Mouse (Mus musculus) heart, adult 2 months (tissue): ENCODE measurements around the gene Ubald1. TPM values are rescaled to one million over a fixed set of nuclear protein-coding genes. Genes with fewer than 3 reads are reported as not detected.

ENCODE experiments used
- DNase-seq, 2 experiments: peaks; one replicate each; pipeline ENCODE4 v3.0.0; 2021
- H3K27ac ChIP-seq: fragments of 200-600 bp; 2 replicates; pipeline ENCODE4 v1.8.1; 2022
- H3K27me3 ChIP-seq: fragments of 200-500 bp; 2 replicates; pipeline ENCODE4 v1.6.1; 2012; ENCODE audit warnings: mild to moderate bottlenecking, low read length, inconsistent platforms, mixed read lengths; ENCODE audit not compliant: control insufficient read depth, insufficient read depth
- H3K36me3 ChIP-seq: fragments of 200-500 bp; 2 replicates; pipeline ENCODE4 v1.6.1; 2012; ENCODE audit warnings: low read length, inconsistent platforms; ENCODE audit not compliant: control insufficient read depth, insufficient read depth
- H3K4me1 ChIP-seq: fragments of 200-500 bp; 2 replicates; pipeline ENCODE4 v1.6.1; 2011; ENCODE audit warnings: low read length; ENCODE audit not compliant: control insufficient read depth, insufficient read depth
- H3K4me3 ChIP-seq: fragments of 200-600 bp; 2 replicates; pipeline ENCODE4 v1.8.1; 2022
- H3K79me2 ChIP-seq: fragments of 200-500 bp; replicated peaks from 2 replicates; pipeline ENCODE4 v1.6.1; 2012; ENCODE audit warnings: mild to moderate bottlenecking, inconsistent platforms, low read length, moderate library complexity, mixed read lengths; ENCODE audit not compliant: control insufficient read depth, insufficient read depth
- H3K9ac ChIP-seq: fragments of 200-500 bp; 2 replicates; pipeline ENCODE4 v1.6.1; 2012; ENCODE audit warnings: low read depth, mild to moderate bottlenecking, control low read depth, inconsistent platforms, low read length, mixed read lengths
- CTCF ChIP-seq: fragments of 200-600 bp; IDR thresholded peaks from 2 replicates; pipeline ENCODE4 v1.8.1; 2022; ENCODE audit warnings: antibody characterized with exemption, mild to moderate bottlenecking, moderate library complexity
- EP300 ChIP-seq: fragments of 200-500 bp; IDR thresholded peaks from 2 replicates; pipeline ENCODE4 v1.6.1; 2011; ENCODE audit warnings: low read depth, low read length, control low read depth; ENCODE audit not compliant: insufficient read depth
- POLR2A ChIP-seq: fragments of 200-500 bp; IDR thresholded peaks from 2 replicates; pipeline ENCODE4 v1.6.1; 2011; ENCODE audit warnings: mild to moderate bottlenecking, low read depth, low read length, control low read depth; ENCODE audit not compliant: insufficient read depth
- WGBS: fragments of 180-500 bp; shearing (Covaris S2); methylation state at CpG from one replicate; pipeline ENCODE4 v1.1.7; 2018; 5-methylcytosine and 5-hydroxymethylcytosine counted together
- intact Hi-C: fragments of 180-260 bp; cut with DNase I; formaldehyde crosslinking; loops from one replicate; pipeline ENCODE4 v1.15.1; 2025
- polyA plus RNA-seq: library from polyadenylated mRNA; depleted of rRNA; stranded (reverse); fragments of >200 nt; gene quantifications from 2 replicates; pipeline ENCODE4 v1.2.3, GENCODE M21; 2012
- total RNA-seq, 2 experiments: library from RNA; stranded (reverse); gene quantifications; 2 replicates each; pipeline ENCODE4 v1.2.3; 2021

The Ubald1 gene
- total and polyA plus RNA-seq, 3 experiments = 17.2 to 24.5 (median 18.3) TPM

- TF ChIP-seq POLR2A (no peak), EP300 (no peak), CTCF (no peak)
- H3K9ac ChIP-seq = no peak overlapping the region
- intact Hi-C loops = no loop called here
- H3K27me3 ChIP-seq = no peaks in the 10 kb centered on the region
- no peak overlapping the region for H3K4me3 ChIP-seq
- H3K4me1 ChIP-seq = no peaks in the 10 kb centered on the region
- H3K27ac ChIP-seq = no peak overlapping the region
- WGBS = 69% methylated on average over 3 of the region's 3 CpGs
- no peaks in the 10 kb centered on the region for H3K79me2 ChIP-seq
- DNase-seq = no peak
- no peaks in the 10 kb centered on the region for H3K36me3 ChIP-seq
Measured at GRCm38 (mm10) chr16:4847041-4847440, 33.1 kb downstream of the Ubald1 start.

- Histone ChIP-seq H3K27ac (no peak overlapping the region), H3K4me3 (no peak overlapping the region), H3K27me3 (no peaks in the 10 kb centered on the region), H3K9ac (no peak overlapping the region), H3K79me2 (no peaks in the 10 kb centered on the region), H3K36me3 (no peaks in the 10 kb centered on the region), H3K4me1 (no peaks in the 10 kb centered on the region)
- 67% methylated on average over 8 of the region's 8 CpGs for WGBS
- TF ChIP-seq POLR2A = no peak
- TF ChIP-seq CTCF = no peak
- TF ChIP-seq EP300 = no peak
- DNase-seq = no peak
- intact Hi-C loops = no loop called here
Measured at GRCm38 (mm10) chr16:4840231-4840630, 39.9 kb downstream of the Ubald1 start.

- H3K4me1 ChIP-seq = no peaks in the 10 kb centered on the region
- H3K4me3 ChIP-seq = no peak overlapping the region
- no peaks in the 10 kb centered on the region for H3K27me3 ChIP-seq
- H3K36me3 ChIP-seq = no peaks in the 10 kb centered on the region
- TF ChIP-seq POLR2A (no peak), EP300 (no peak), CTCF (no peak)
- H3K9ac ChIP-seq = no peak overlapping the region
- intact Hi-C loops = no loop called here
- H3K79me2 ChIP-seq = no peaks in the 10 kb centered on the region
- H3K27ac ChIP-seq = no peak overlapping the region
- WGBS = 67% methylated on average over 3 of the region's 3 CpGs
- DNase-seq = no peak
Measured at GRCm38 (mm10) chr16:4839552-4839951, 40.6 kb downstream of the Ubald1 start.

- H3K36me3 ChIP-seq = no peaks in the 10 kb centered on the region
- H3K4me3 ChIP-seq = no peak overlapping the region
- no peaks in the 10 kb centered on the region for H3K27me3 ChIP-seq
- DNase-seq = no peak
- WGBS = 68% methylated on average over 3 of the region's 3 CpGs
- TF ChIP-seq POLR2A (no peak), CTCF (no peak), EP300 (no peak)
- intact Hi-C loops = no loop called here
- no peak overlapping the region for H3K9ac ChIP-seq
- no peaks in the 10 kb centered on the region for H3K4me1 ChIP-seq
- H3K27ac ChIP-seq = no peak overlapping the region
- no peaks in the 10 kb centered on the region for H3K79me2 ChIP-seq
Measured at GRCm38 (mm10) chr16:4837631-4838030, 42.5 kb downstream of the Ubald1 start.

GRCm38 (mm10) chr16:4835191-4835590 is 44.9 kb downstream of the Ubald1 start, which contains the start of gene 4930562C15Rik:
Gene 4930562C15Rik (plus strand): TSS chr16:4835416.
- H3K36me3 ChIP-seq = no peaks in the 10 kb centered on the region
- H3K79me2 ChIP-seq = no peaks in the 10 kb centered on the region
- no peak within 1 kb of the TSS for H3K4me3 ChIP-seq
- H3K9ac ChIP-seq = no peak within 1 kb of the TSS
- H3K27ac ChIP-seq = no peak within 1 kb of the TSS
- no peak for TF ChIP-seq POLR2A
- no peak for TF ChIP-seq CTCF
- no peak for TF ChIP-seq EP300
- WGBS = 85% methylated on average over 3 of the region's 3 CpGs
- H3K4me1 ChIP-seq = no peaks in the 10 kb centered on the region
- intact Hi-C loops = no loop called here
- no peaks in the 10 kb centered on the region for H3K27me3 ChIP-seq
- no peak for DNase-seq

- no peak for TF ChIP-seq POLR2A
- no peak for TF ChIP-seq CTCF
- TF ChIP-seq EP300 = no peak
- Histone ChIP-seq H3K79me2 (no peaks in the 10 kb centered on the region), H3K4me3 (no peak overlapping the region), H3K27me3 (no peaks in the 10 kb centered on the region), H3K4me1 (no peaks in the 10 kb centered on the region), H3K9ac (no peak overlapping the region), H3K27ac (no peak overlapping the region), H3K36me3 (no peaks in the 10 kb centered on the region)
- 71% methylated on average over 2 of the region's 2 CpGs for WGBS
- intact Hi-C loops = no loop called here
- no peak for DNase-seq
Measured at GRCm38 (mm10) chr16:4833858-4834257, 46.3 kb downstream of the Ubald1 start.
